Mouse (Mus musculus) midbrain, embryonic 10.5 days (tissue): ENCODE results near the gene Acer3. TPM values are rescaled to one million over a fixed set of nuclear protein-coding genes. Genes with fewer than 3 reads are reported as not detected.
"Not testable (repeated sequence)": the region's sequence is repeated elsewhere in the genome, so short reads cannot be mapped to it uniquely, and the experiment has no call there.

Source experiments
- DNase-seq: peaks from one replicate; pipeline ENCODE4 v3.0.0-alpha.2; 2017; ENCODE audit warnings: low spot score
- H3K27ac ChIP-seq: fragments of 300-500 bp; sonication (generic); replicated peaks from 2 replicates; pipeline ENCODE4 v1.5.1; 2016; ENCODE audit warnings: mild to moderate bottlenecking
- H3K27me3 ChIP-seq: fragments of 300-500 bp; sonication (generic); 2 replicates; pipeline ENCODE4 v1.6.1; 2016; ENCODE audit warnings: low read depth, mild to moderate bottlenecking; ENCODE audit not compliant: poor library complexity, severe bottlenecking
- H3K36me3 ChIP-seq: fragments of 300-500 bp; sonication (generic); 2 replicates; pipeline ENCODE4 v1.6.1; 2016; ENCODE audit warnings: mild to moderate bottlenecking, moderate library complexity
- H3K4me1 ChIP-seq: fragments of 300-500 bp; sonication (generic); 2 replicates; pipeline ENCODE4 v1.6.1; 2016
- H3K4me3 ChIP-seq: fragments of 300-500 bp; sonication (generic); 2 replicates; pipeline ENCODE4 v1.5.1; 2016; ENCODE audit warnings: mild to moderate bottlenecking, moderate library complexity
- H3K9me3 ChIP-seq: fragments of 300-500 bp; sonication (generic); replicated peaks from 2 replicates; pipeline ENCODE4 v1.6.1; 2016; ENCODE audit warnings: mild to moderate bottlenecking
- WGBS: fragments of 180-500 bp; shearing (Covaris S2); methylation state at CpG from one replicate; pipeline ENCODE4 v1.1.7; 2016; 5-methylcytosine and 5-hydroxymethylcytosine counted together
- polyA plus RNA-seq: library from polyadenylated mRNA; unstranded; fragments of >200 nt; fragmentation: Nextera tagmentation; extraction: Ambion mirVana; gene quantifications from 2 replicates; pipeline ENCODE4 v1.2.1, GENCODE M21; 2016

Acer3 gene
- polyA plus RNA-seq, 1 experiment from 2014 or later: 19.4 TPM

DNA sequence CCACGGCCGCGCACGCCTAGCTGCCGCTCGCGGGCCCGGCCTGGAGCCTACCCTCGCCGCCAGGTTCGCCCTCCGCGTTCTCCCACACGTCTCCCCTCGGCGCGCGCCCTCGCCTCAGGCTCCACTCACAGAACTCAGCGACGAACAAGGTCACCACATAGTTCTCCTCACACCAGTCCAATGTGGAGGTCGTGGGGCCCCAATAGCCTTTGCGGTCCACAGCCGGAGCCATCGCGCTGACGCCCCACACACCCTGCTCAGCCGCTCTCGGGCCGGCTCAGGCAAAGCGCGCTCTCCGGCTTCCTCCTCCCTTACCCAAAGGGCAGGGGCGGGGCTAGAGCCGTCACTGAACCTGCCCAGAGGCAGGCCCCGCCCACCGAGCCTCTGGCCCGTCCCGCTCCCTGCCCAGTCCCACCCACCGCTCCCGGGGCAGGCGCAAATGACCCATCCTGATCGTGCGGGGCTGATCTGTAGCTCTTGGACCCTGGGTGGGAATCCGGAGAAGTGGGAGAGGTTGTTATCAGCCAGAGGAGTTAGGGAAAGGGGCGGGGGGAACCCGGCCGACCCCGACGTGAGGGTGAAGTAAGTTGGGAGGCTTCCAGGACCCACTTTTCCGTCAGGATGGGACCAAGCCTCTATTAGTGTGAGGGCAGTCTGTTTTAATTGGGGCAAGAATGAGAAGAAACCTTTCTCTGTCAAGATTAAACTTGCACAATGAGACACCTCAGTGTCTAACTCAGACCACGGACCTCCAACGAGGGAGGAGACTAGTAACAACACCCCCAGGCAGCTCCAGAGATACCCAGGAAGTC lies 11.6 kb downstream of the Acer3 start:
- no peaks in the 10 kb centered on the region for H3K9me3 ChIP-seq
- no peaks in the 10 kb centered on the region for H3K36me3 ChIP-seq
- DNase-seq: peak; percentile 95
- peaks cover 19% of the 10 kb centered on the region for H3K4me1 ChIP-seq
- H3K4me3 ChIP-seq: peak overlapping the region; percentile 89
- peak overlapping the region; percentile 83 for H3K27ac ChIP-seq
- peaks cover 11% of the 10 kb centered on the region for H3K27me3 ChIP-seq
- under 1% methylated on average over 53 of the region's 53 CpGs for WGBS

DNA sequence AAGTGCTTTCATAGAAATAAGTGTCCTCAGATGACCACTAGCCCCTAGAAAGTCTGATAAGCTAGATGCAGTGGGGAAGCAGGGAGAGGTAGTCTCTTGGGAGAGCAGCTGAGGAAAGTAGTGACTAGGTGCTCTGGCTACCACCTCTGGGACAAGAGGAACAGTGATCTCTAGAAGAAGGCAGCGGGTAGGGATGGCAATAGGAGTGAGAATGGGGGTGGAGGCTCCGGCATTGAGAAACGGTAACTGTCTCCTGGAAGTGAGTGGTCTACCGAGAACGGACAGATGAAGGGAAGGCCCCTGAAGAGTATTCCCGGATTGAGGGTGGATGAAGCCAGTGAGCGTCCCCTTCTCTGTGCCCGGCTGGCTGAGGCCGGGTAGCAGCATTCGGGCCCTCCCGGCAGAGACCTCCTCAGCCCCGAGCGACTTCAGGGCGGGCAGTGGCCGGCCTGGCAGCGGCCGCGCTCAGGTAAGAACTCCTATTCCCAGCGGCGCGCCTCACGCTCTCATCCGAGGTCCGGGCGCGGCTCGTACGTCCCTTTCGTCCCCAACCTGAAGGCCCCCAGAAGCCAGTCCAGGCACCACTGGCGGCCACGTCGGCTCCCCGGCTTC lies 12.3 kb downstream of the Acer3 start:
- H3K27me3 ChIP-seq: peaks cover 11% of the 10 kb centered on the region
- no peak for DNase-seq
- peak overlapping the region; percentile 89 for H3K4me3 ChIP-seq
- H3K27ac ChIP-seq: peak overlapping the region; percentile 83
- H3K9me3 ChIP-seq: no peaks in the 10 kb centered on the region
- H3K36me3 ChIP-seq: no peaks in the 10 kb centered on the region
- WGBS: under 1% methylated on average over 33 of the region's 33 CpGs
- peaks cover 19% of the 10 kb centered on the region for H3K4me1 ChIP-seq

DNA sequence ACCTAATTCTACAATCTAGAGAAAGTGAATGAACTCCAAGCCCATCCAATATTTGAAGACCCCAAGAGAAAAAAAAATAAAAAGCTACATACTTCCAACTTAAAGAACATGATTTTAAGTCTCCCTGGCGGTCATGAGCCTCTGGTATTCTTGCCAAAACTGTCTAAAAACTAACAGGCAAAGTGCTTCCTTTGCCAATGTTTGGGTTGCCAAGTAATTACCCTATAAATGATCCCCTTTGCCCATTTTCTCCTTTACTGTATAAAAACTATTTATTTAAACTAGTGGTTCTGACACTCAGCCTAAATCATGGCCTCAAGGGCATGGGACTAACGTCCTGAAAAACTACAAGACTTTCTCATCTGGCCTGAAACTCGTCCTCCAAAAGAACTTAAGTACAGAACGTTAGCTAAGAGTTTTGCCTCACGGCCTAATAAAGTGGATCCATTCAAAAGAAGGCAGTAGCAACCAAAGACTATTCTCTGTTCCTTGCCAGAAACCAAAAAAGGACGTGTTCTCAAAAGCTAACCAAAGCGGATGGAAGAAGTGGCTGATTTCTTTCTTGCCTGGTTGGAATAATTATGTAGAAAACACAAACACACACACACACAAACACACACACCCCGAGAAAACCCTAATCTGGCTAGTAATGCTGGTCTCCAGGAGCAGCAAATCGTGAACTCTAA lies 12.9 kb downstream of the Acer3 start:
- WGBS: 56% methylated on average over 9 of the region's 9 CpGs
- H3K27ac ChIP-seq: 0 out of 2 replicates have a peak overlapping the region, but pooled peaks have one; percentile 83
- no peak for DNase-seq

DNA sequence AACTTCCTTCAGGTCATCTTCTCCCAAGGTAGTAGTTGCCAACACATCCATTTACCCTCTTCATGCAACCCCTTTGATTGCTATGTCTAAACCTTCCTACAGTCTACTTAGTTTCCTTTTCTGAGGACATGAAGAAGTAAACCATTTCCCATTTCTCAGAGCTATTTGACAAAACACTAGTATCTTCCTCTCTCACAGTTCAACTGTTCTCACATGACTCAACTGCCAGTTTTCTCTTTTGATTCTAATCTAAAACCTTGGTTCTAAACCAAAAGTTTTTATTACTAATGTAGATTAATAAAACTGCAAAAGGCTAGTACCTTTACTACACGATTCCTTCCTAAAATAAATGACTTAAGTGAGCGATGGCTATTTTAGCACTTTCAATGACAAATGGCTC lies 13.6 kb downstream of the Acer3 start:
- 98% methylated on average over 2 of the region's 2 CpGs for WGBS
- H3K9me3 ChIP-seq: no peaks in the 10 kb centered on the region
- H3K4me3 ChIP-seq: no peak overlapping the region
- peaks cover 19% of the 10 kb centered on the region for H3K4me1 ChIP-seq
- peaks cover 11% of the 10 kb centered on the region for H3K27me3 ChIP-seq
- no peaks in the 10 kb centered on the region for H3K36me3 ChIP-seq
- DNase-seq: no peak
- no peak overlapping the region for H3K27ac ChIP-seq

More for the DNA sequence above, 12.9 kb downstream of the Acer3 start:
- peak overlapping the region; percentile 89 for H3K4me3 ChIP-seq
- no peaks in the 10 kb centered on the region for H3K36me3 ChIP-seq
- H3K9me3 ChIP-seq: no peaks in the 10 kb centered on the region
- peaks cover 11% of the 10 kb centered on the region for H3K27me3 ChIP-seq
- H3K4me1 ChIP-seq: peaks cover 19% of the 10 kb centered on the region

DNA sequence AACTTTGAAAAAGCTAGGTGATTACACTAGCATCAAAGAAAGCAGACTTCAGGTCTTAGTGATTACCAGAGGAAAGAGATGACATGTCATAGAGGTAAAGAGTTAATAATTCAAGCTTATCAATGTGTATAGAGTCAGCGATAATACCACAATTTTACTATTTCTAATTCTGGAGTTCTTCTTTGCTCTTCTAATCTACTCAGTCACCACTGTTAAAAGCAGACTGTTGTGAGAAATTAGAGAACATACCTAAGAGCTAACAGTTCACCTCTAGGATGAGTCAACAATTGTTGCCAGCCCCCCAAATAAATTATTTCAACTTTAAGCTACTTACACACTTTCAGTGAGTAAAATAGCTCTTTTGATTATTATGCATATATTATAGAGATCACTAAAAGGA lies 28.1 kb downstream of the Acer3 start:
- Histone ChIP-seq H3K27ac (no peak overlapping the region), H3K27me3 (no peaks in the 10 kb centered on the region), H3K4me1 (no peaks in the 10 kb centered on the region), H3K9me3 (no peaks in the 10 kb centered on the region), H3K36me3 (no peaks in the 10 kb centered on the region), H3K4me3 (no peak overlapping the region)
- 95% methylated on average over 1 of the region's 1 CpGs for WGBS
- no peak for DNase-seq

DNA sequence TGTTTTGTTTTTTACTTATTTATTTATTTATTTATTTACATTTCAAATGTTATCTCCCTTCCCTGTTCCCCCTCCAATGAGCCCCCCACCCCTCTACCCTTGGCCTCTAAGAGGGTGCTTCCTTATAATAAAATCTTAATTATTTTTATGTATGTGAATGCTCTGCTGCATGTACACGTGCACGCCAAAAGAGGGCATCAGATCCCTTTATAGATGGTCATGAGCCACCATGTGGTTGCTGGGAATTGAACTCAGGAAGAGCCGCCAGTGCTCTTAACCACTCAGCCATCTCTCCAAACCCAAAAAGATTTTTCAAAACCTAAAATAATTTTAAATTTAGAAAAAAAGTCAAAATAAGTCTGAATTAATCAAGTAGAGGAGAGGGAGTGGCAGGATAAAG lies 31.4 kb downstream of the Acer3 start:
- 33% methylated on average over 3 of the region's 3 CpGs for WGBS
- H3K27me3 ChIP-seq: no peaks in the 10 kb centered on the region

DNA sequence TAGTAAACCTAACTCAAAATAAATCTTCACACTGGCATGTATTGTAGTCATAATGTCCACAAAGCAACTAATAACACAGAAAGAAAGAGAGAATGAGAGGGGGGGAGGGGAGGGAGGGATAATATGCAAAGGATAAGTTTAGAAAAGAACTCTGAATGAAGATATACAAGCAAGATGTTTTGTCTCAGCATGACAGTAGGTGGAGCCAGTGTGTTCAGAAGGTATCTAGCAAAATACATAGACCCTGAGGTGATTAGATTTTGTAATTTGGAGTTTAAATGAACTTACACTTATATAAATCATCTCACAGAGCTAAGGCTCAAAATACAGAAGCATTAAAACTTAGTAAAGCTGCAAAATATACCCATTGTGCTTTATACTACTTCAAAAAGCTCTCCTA lies 44.7 kb downstream of the Acer3 start:
- Histone ChIP-seq H3K27ac (no peak overlapping the region), H3K36me3 (no peaks in the 10 kb centered on the region), H3K4me3 (no peak overlapping the region), H3K9me3 (no peaks in the 10 kb centered on the region), H3K4me1 (no peaks in the 10 kb centered on the region), H3K27me3 (no peaks in the 10 kb centered on the region)
- DNase-seq: no peak

More for the DNA sequence above, 31.4 kb downstream of the Acer3 start:
- Histone ChIP-seq H3K4me3 (no peak overlapping the region), H3K27ac (no peak overlapping the region), H3K36me3 (no peaks in the 10 kb centered on the region), H3K4me1 (no peaks in the 10 kb centered on the region), H3K9me3 (no peaks in the 10 kb centered on the region)
- DNase-seq: no peak

DNA sequence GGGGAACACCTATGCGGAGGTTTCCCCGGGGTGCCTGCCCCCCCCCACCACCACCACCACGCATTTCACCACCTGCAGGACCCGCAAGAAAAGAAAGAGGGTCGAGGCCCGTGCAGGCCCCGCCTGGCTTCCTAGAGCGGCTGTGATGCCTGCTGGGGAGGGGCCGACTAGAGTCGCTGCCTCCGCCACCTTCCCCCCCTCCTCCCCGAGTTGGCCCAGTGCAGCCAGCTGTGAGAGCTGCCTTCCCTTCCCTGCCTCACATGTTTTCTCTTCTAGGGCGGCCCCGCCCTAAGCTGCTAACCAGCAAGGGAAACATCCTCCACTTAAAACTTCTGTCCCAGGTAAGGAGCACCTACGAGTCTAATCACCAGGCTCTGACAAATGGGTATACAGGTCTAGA lies 52.8 kb downstream of the Acer3 start:
- H3K4me1 ChIP-seq, H3K27ac ChIP-seq, H3K36me3 ChIP-seq, H3K27me3 ChIP-seq, H3K9me3 ChIP-seq: not testable (repeated sequence)
- DNase-seq: peak; percentile 13
- WGBS: 27% methylated on average over 13 of the region's 15 CpGs
- H3K4me3 ChIP-seq: peak overlapping the region; percentile 42

DNA sequence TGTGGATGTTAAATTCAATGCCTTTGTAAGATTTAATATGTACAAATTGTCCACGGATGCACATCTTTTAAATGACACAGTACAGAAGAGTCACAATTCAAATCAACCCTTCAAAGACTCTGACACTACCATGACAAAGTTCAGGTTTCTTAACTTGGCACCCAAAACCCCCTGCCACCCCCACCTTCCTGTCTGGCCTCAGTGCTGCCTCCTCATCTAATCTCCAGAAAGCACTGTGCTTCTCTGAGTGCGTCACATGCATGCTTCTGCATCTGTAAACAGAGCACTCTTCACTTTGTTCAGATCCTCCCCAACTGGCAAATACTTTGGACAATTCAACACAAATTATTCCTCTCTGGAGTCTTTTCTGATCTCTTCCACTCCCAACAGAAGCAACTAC lies 68.5 kb downstream of the Acer3 start:
- Histone ChIP-seq H3K9me3 (no peaks in the 10 kb centered on the region; the same call in 1 of the 2 replicates), H3K27ac (no peak overlapping the region), H3K36me3 (peaks cover 8% of the 10 kb centered on the region; the same call in 1 of the 2 replicates), H3K4me3 (no peak overlapping the region), H3K27me3 (no peaks in the 10 kb centered on the region), H3K4me1 (no peaks in the 10 kb centered on the region)
- DNase-seq: no peak
- 86% methylated on average over 2 of the region's 2 CpGs for WGBS

DNA sequence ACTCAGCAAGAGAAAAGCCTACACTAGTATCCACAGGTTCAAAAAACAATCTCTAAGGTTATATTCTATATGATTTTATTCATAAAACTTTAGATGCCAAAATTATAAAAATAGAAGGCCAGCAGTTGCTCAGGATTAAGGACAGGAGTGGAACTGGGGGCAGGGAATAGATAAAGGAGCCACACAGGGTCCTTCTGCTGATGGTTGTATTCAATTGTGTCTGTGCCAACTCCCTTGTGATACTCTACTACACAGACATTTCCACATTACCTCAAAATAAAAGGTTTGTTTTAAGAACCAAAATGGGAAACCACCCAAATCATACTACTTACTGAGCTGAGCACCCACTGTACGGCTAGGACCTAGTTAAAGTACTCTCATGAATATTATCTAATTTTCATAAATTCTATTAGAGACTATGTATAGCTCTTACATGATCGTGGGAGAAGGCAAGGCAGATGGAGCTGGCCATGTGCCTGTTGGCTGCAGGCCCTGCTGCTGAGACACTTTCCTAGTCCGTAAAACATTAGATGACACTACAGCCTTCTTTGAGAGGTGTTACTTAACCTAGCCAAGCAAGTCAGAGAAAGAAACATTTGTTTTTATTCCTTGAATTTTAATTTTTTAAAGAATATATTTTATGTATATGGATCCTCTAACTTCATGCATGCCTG lies 84.2 kb downstream of the Acer3 start:
- DNase-seq: no peak
- Histone ChIP-seq H3K9me3 (no peaks in the 10 kb centered on the region), H3K4me1 (no peaks in the 10 kb centered on the region), H3K36me3 (no peaks in the 10 kb centered on the region), H3K27ac (no peak overlapping the region), H3K27me3 (no peaks in the 10 kb centered on the region), H3K4me3 (no peak overlapping the region)
- 93% methylated on average over 3 of the region's 3 CpGs for WGBS

DNA sequence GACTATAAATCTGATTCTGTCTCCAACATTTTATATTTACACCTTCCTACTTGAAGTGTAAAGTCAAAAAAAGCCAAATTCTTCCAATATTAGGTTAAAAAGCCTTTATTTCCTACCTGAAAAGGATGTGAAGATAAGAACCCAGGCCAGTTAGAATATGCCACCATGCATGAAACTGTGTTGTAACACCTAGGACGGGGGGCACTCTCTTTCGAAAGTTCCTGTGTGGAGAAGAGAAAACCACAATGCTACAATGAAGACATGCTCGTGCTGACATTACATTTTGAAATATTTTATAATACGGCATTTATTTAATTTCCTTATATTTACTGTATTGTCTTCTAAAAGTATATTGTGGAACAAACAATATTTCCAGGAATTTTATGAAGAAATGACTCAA lies 97.2 kb downstream of the Acer3 start:
- WGBS: 95% methylated on average over 4 of the region's 4 CpGs
- Histone ChIP-seq H3K27me3 (no peaks in the 10 kb centered on the region), H3K4me1 (no peaks in the 10 kb centered on the region), H3K27ac (no peak overlapping the region), H3K9me3 (no peaks in the 10 kb centered on the region), H3K36me3 (no peaks in the 10 kb centered on the region), H3K4me3 (no peak overlapping the region)
- no peak for DNase-seq

DNA sequence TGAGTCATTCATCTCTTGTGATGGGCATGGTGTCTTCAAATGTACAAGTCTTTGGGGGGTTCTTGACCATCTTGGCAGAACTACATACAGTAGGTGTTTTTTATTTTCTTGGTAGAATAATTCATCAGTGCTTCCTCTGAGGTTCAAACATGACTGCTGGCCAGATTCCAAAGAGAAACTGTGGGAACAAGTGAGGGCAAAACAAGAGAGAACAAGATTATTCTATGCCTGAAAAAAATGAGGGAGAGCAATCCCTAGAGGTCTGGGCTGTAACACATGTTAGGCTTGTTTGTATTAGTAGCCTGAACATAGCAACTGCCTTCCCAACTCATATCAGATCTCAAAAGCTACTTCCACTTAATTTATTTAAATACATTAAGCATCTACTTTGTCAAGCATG lies 104.3 kb downstream of the Acer3 start:
- no peak for DNase-seq
- no peak overlapping the region for H3K4me3 ChIP-seq
- no peak overlapping the region for H3K27ac ChIP-seq
- no peaks in the 10 kb centered on the region for H3K36me3 ChIP-seq
- no peaks in the 10 kb centered on the region for H3K9me3 ChIP-seq
- H3K4me1 ChIP-seq: no peaks in the 10 kb centered on the region
- H3K27me3 ChIP-seq: no peaks in the 10 kb centered on the region
